Mouse (Mus musculus) cerebellum, adult 2 months (tissue): ENCODE measurements around the gene Usp31.

Experiments used
- CTCF ChIP-seq: fragments of 200-500 bp; IDR thresholded peaks from 2 replicates; pipeline ENCODE4 v1.5.1; 2011; ENCODE audit warnings: low read depth, mild to moderate bottlenecking, control low read depth, low read length, moderate library complexity, borderline replicate concordance; ENCODE audit not compliant: insufficient read depth
- POLR2A ChIP-seq: fragments of 200-500 bp; IDR thresholded peaks from 2 replicates; pipeline ENCODE4 v1.6.1; 2011; ENCODE audit warnings: low read length, control low read depth, borderline replicate concordance; ENCODE audit not compliant: insufficient read depth

DNA sequence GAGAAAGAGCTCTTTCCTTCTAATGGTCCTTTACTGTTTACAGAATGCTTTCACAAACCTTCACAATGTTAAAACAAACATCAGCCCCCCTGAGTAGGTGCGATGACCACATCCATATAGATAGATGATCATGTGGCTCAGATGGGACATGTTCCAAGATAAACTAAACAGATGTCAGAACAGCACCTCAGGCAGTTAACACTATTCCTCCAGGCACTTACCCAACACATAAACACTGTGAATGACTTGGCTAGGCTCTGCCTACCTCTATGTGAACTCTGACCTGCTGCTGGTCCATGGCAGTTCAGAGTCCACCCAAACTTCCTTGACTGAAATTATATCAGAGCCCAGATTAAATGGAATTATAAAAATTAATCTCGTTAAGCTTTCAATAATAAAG, 54.4 kb downstream of the Usp31 start:
- TF ChIP-seq CTCF (no peak), POLR2A (no peak)
